Mouse (Mus musculus) CD4-positive helper T cell, adult 2 months (primary cell): ENCODE results near the gene Prmt2.
A peak's percentile ranks its signal among the peaks of the same experiment; 100 is the strongest.

Experiments
- DNase-seq: peaks from one replicate; pipeline ENCODE4 v3.0.0-alpha.2; 2012; ENCODE audit warnings: low read depth, missing footprints, low spot score

Prmt2 gene

GRCm38 (mm10) chr10:76237341-76238225 is at the start of gene Prmt2:
Prmt2 (minus strand) TSS chr10:76237865.
- peak; percentile 93 for DNase-seq

GRCm38 (mm10) chr10:76278541-76279097 is 41.0 kb upstream of the Prmt2 start:
- DNase-seq: no peak

GRCm38 (mm10) chr10:76275256-76275655 is 37.6 kb upstream of the Prmt2 start:
- DNase-seq: no peak

- DNase-seq: peak; percentile 69
These were observed 33.6 kb upstream of the Prmt2 start for GRCm38 (mm10) chr10:76271238-76271637.

- no peak for DNase-seq
These were observed 24.8 kb upstream of the Prmt2 start for GRCm38 (mm10) chr10:76262431-76262830.

GRCm38 (mm10) chr10:76261447-76261846 is 23.8 kb upstream of the Prmt2 start:
- no peak for DNase-seq

GRCm38 (mm10) chr10:76260358-76261059 is 22.8 kb upstream of the Prmt2 start:
- no peak for DNase-seq

- no peak for DNase-seq
These were observed 22.0 kb upstream of the Prmt2 start for GRCm38 (mm10) chr10:76259566-76260232.

- no peak for DNase-seq
These were observed 20.2 kb upstream of the Prmt2 start for GRCm38 (mm10) chr10:76257719-76258390.

- peak; percentile 36 for DNase-seq
These were observed 19.6 kb upstream of the Prmt2 start for GRCm38 (mm10) chr10:76257231-76257630.

GRCm38 (mm10) chr10:76255617-76256016 is 18.0 kb upstream of the Prmt2 start:
- DNase-seq: no peak

GRCm38 (mm10) chr10:76253536-76253935 is 15.9 kb upstream of the Prmt2 start, which contains the start of gene S100b:
S100b (plus strand) TSS chr10:76253853.
- no peak for DNase-seq

- DNase-seq: no peak
These were observed 15.4 kb upstream of the Prmt2 start for GRCm38 (mm10) chr10:76253079-76253478.

GRCm38 (mm10) chr10:76250870-76251269 is 13.2 kb upstream of the Prmt2 start:
- DNase-seq: no peak

GRCm38 (mm10) chr10:76248647-76248968 is 10.9 kb upstream of the Prmt2 start:
- no peak for DNase-seq

GRCm38 (mm10) chr10:76247960-76248646 is 10.4 kb upstream of the Prmt2 start:
- no peak for DNase-seq

GRCm38 (mm10) chr10:76246601-76247000 is 8.9 kb upstream of the Prmt2 start:
- DNase-seq: no peak

- no peak for DNase-seq
These were observed 7.4 kb upstream of the Prmt2 start for GRCm38 (mm10) chr10:76245106-76245505.

- no peak for DNase-seq
These were observed 1.7 kb upstream of the Prmt2 start for GRCm38 (mm10) chr10:76239401-76239800.

- no peak for DNase-seq
These were observed 8.0 kb downstream of the Prmt2 start for GRCm38 (mm10) chr10:76229627-76230026.

- no peak for DNase-seq
These were observed 11.7 kb downstream of the Prmt2 start for GRCm38 (mm10) chr10:76225944-76226343.
